Comparison of ENCODE assay signal across 8 mouse cellular contexts in genomic region chrX:73965307-73965706, GRCm38 (mm10). TPM values are rescaled to one million over a fixed set of nuclear protein-coding genes. Genes with fewer than 3 reads are reported as not detected.
A peak's percentile ranks its signal among the peaks of the same experiment; 100 is the strongest.
DNase-seq lines count a peak whose midpoint lies in the region; ATAC-seq and TF ChIP-seq lines count a peak whose summit lies in the region.

No protein-coding gene starts in this region.

- H3K9me3 ChIP-seq in embryonic facial prominence, embryonic 14.5 days (ENCODE audit: control insufficient read depth, low read length) = no peaks in the 10 kb centered on the region
- H3K9me3 ChIP-seq in hindbrain, embryonic 14.5 days (ENCODE audit: control insufficient read depth, low read length) = no peaks in the 10 kb centered on the region
- H3K9me3 ChIP-seq in lung, postnatal 0 days (ENCODE audit: low read length) = no peaks in the 10 kb centered on the region

- peak; percentile 21 to 42 for DNase-seq in CD8-positive naive resting alpha-beta T cell, adult 2 months (ENCODE audit: low read depth in 2 of 2, low spot score in 2 of 2)
- peak; percentile 29 to 35 for DNase-seq in adrenal gland, adult 18-20 months (ENCODE audit: low spot score in 2 of 2)
- DNase-seq in embryonic facial prominence, embryonic 14.5 days (ENCODE audit: low spot score) = peak; percentile 51
- DNase-seq in hindbrain, embryonic 14.5 days (ENCODE audit: low spot score) = peak; percentile 25
- peak; percentile 29 to 59 for DNase-seq in layer of hippocampus, postnatal 25 days (ENCODE audit: extremely low spot score in 1 of 2, low spot score in 1 of 2)
- DNase-seq in lung, postnatal 0 days (ENCODE audit: low spot score) = peak; percentile 49
- DNase-seq in right cerebral cortex, postnatal 4 days = peak; percentile 55
- no peak for DNase-seq in gastrocnemius, postnatal 10 days

- H3K4me2 ChIP-seq in embryonic facial prominence, embryonic 14.5 days (ENCODE audit: low read depth, low read length) = peak overlapping the region; percentile 63
- H3K4me2 ChIP-seq in hindbrain, embryonic 14.5 days (replicated peaks) = peak overlapping the region; percentile 73
- peak overlapping the region; percentile 57 for H3K4me2 ChIP-seq in lung, postnatal 0 days (replicated peaks; ENCODE audit: low read depth, low read length)

- peak overlapping the region; percentile 65 for H3K4me3 ChIP-seq in embryonic facial prominence, embryonic 14.5 days (ENCODE audit: low read depth, low read length)
- peak overlapping the region; percentile 68 for H3K4me3 ChIP-seq in hindbrain, embryonic 14.5 days (replicated peaks; ENCODE audit: low read length)
- peak overlapping the region; percentile 60 for H3K4me3 ChIP-seq in lung, postnatal 0 days (ENCODE audit: low read depth, low read length)

- H3K36me3 ChIP-seq in embryonic facial prominence, embryonic 14.5 days (ENCODE audit: control insufficient read depth, insufficient read depth, low read length) = peaks cover 9% of the 10 kb centered on the region; the same call in 1 of the 2 replicates
- H3K36me3 ChIP-seq in hindbrain, embryonic 14.5 days (replicated peaks; ENCODE audit: control insufficient read depth, insufficient read depth) = peaks cover 13% of the 10 kb centered on the region; the same call in 1 of the 2 replicates
- no peaks in the 10 kb centered on the region for H3K36me3 ChIP-seq in lung, postnatal 0 days (ENCODE audit: insufficient read depth, low read length)

- peak overlapping the region; percentile 82 for H3K9ac ChIP-seq in embryonic facial prominence, embryonic 14.5 days (ENCODE audit: low read depth, low read length)
- H3K9ac ChIP-seq in hindbrain, embryonic 14.5 days = peak overlapping the region; percentile 79
- peak overlapping the region; percentile 54; the same call in 1 of the 2 replicates for H3K9ac ChIP-seq in lung, postnatal 0 days (replicated peaks; ENCODE audit: low read depth)

- no peak for TF ChIP-seq CTCF in lung, postnatal 0 days (IDR thresholded peaks at IDR 0.05)

- H3K27me3 ChIP-seq in embryonic facial prominence, embryonic 14.5 days (replicated peaks; ENCODE audit: control insufficient read depth, insufficient read depth, low read length) = no peaks in the 10 kb centered on the region
- H3K27me3 ChIP-seq in hindbrain, embryonic 14.5 days (ENCODE audit: control insufficient read depth, insufficient read depth, low read length) = no peaks in the 10 kb centered on the region
- no peaks in the 10 kb centered on the region for H3K27me3 ChIP-seq in lung, postnatal 0 days (replicated peaks; ENCODE audit: insufficient read depth, low read length)

- TF ChIP-seq EP300 in lung, postnatal 0 days (IDR thresholded peaks at IDR 0.05) = no peak

- peak overlapping the region; percentile 98 for H3K27ac ChIP-seq in embryonic facial prominence, embryonic 14.5 days (replicated peaks; ENCODE audit: low read depth, low read length)
- H3K27ac ChIP-seq in hindbrain, embryonic 14.5 days = peak overlapping the region; percentile 99
- peak overlapping the region; percentile 97; the same call in 1 of the 2 replicates for H3K27ac ChIP-seq in lung, postnatal 0 days (ENCODE audit: low read length)

- no peak for ATAC-seq in embryonic facial prominence, embryonic 14.5 days (ENCODE audit: low read depth)
- no peak for ATAC-seq in hindbrain, embryonic 14.5 days (ENCODE audit: low FRiP score)
- no peak for ATAC-seq in lung, postnatal 0 days

- H3K4me1 ChIP-seq in embryonic facial prominence, embryonic 14.5 days (ENCODE audit: control insufficient read depth, insufficient read depth, low read length) = no peaks in the 10 kb centered on the region
- peaks cover 21% of the 10 kb centered on the region for H3K4me1 ChIP-seq in hindbrain, embryonic 14.5 days (replicated peaks; ENCODE audit: control insufficient read depth, insufficient read depth, low read length)
- no peaks in the 10 kb centered on the region; the same call in 1 of the 2 replicates for H3K4me1 ChIP-seq in lung, postnatal 0 days (ENCODE audit: insufficient read depth, low read depth, low read length)

- WGBS in embryonic facial prominence, embryonic 14.5 days = 17% methylated on average over 20 of the region's 20 CpGs
- WGBS in hindbrain, embryonic 14.5 days = 26% methylated on average over 20 of the region's 20 CpGs
- WGBS in lung, postnatal 0 days = 11% methylated on average over 20 of the region's 20 CpGs

RNA-seq across cellular contexts. Expression of gene Hcfc1, which starts 0.8 kb away (rescaled TPM):
- total RNA-seq in adrenal gland, adult 18-20 months (2021) = 10 to 100 TPM; 47.7 to 49.5 TPM
- 60.2 and 63.6 TPM in 2 replicates for polyA plus RNA-seq in embryonic facial prominence, embryonic 14.5 days (2014; fragmentation: Nextera tagmentation; extraction: Ambion mirVana)
- 55.3 and 57.3 TPM in 2 replicates for polyA plus RNA-seq in hindbrain, embryonic 14.5 days (2014; fragmentation: Nextera tagmentation; extraction: Ambion mirVana)
- total RNA-seq in layer of hippocampus, postnatal 25 days (2021) = 10 to 100 TPM; 65.8 to 80.9 TPM
- polyA plus RNA-seq in lung, postnatal 0 days (2015; fragmentation: Nextera tagmentation; extraction: Ambion mirVana) = 19.0 and 22.8 TPM in 2 replicates
- total RNA-seq in gastrocnemius, postnatal 10 days (2021) = 10 to 100 TPM; 52.5 to 55.6 TPM

RNA-seq across cellular contexts. Expression of gene Renbp, which starts 34.7 kb away (rescaled TPM):
- total RNA-seq in adrenal gland, adult 18-20 months (2021) = 10 to 100 TPM; 22.0 to 29.6 TPM
- polyA plus RNA-seq in embryonic facial prominence, embryonic 14.5 days (2014; fragmentation: Nextera tagmentation; extraction: Ambion mirVana) = 36.1 and 38.1 TPM in 2 replicates
- 11.3 and 15.4 TPM in 2 replicates for polyA plus RNA-seq in hindbrain, embryonic 14.5 days (2014; fragmentation: Nextera tagmentation; extraction: Ambion mirVana)
- total RNA-seq in layer of hippocampus, postnatal 25 days (2021) = 1 to 10 TPM; 3.6 to 4.2 TPM
- 79.4 and 83.5 TPM in 2 replicates for polyA plus RNA-seq in lung, postnatal 0 days (2015; fragmentation: Nextera tagmentation; extraction: Ambion mirVana)
- 1 to 10 TPM; 4.6 to 5.3 TPM for total RNA-seq in gastrocnemius, postnatal 10 days (2021)

RNA-seq across cellular contexts. Expression of gene Naa10, which starts 43.6 kb away (rescaled TPM):
- total RNA-seq in adrenal gland, adult 18-20 months (2021) = 10 to 100 TPM; 80.3 to 83.2 TPM
- polyA plus RNA-seq in embryonic facial prominence, embryonic 14.5 days (2014; fragmentation: Nextera tagmentation; extraction: Ambion mirVana) = 102 and 110 TPM in 2 replicates
- 86.8 and 98.0 TPM in 2 replicates for polyA plus RNA-seq in hindbrain, embryonic 14.5 days (2014; fragmentation: Nextera tagmentation; extraction: Ambion mirVana)
- 10 to 100 TPM; 57.6 to 62.8 TPM for total RNA-seq in layer of hippocampus, postnatal 25 days (2021)
- polyA plus RNA-seq in lung, postnatal 0 days (2015; fragmentation: Nextera tagmentation; extraction: Ambion mirVana) = 54.6 and 55.3 TPM in 2 replicates
- 10 to 100 TPM; 68.7 to 73.5 TPM for total RNA-seq in gastrocnemius, postnatal 10 days (2021)

RNA-seq across cellular contexts. Expression of gene Arhgap4, which starts 43.6 kb away (rescaled TPM):
- total RNA-seq in adrenal gland, adult 18-20 months (2021) = 1 to 10 TPM; 3.1 to 4.2 TPM
- polyA plus RNA-seq in embryonic facial prominence, embryonic 14.5 days (2014; fragmentation: Nextera tagmentation; extraction: Ambion mirVana) = 2.3 and 4.5 TPM in 2 replicates
- polyA plus RNA-seq in hindbrain, embryonic 14.5 days (2014; fragmentation: Nextera tagmentation; extraction: Ambion mirVana) = 3.0 and 3.1 TPM in 2 replicates
- 1 to 10 TPM; 4.7 to 5.8 TPM for total RNA-seq in layer of hippocampus, postnatal 25 days (2021)
- polyA plus RNA-seq in lung, postnatal 0 days (2015; fragmentation: Nextera tagmentation; extraction: Ambion mirVana) = 1.9 and 2.3 TPM in 2 replicates
- total RNA-seq in gastrocnemius, postnatal 10 days (2021) = 1 to 10 TPM in 1 of 2 experiments, under 1 TPM in 1; 0.85 to 2.0 TPM

RNA-seq across cellular contexts. Expression of gene Irak1, which starts 58.4 kb away (rescaled TPM):
- 100 to 1,000 TPM; 116 to 120 TPM for total RNA-seq in adrenal gland, adult 18-20 months (2021)
- 43.3 and 48.2 TPM in 2 replicates for polyA plus RNA-seq in embryonic facial prominence, embryonic 14.5 days (2014; fragmentation: Nextera tagmentation; extraction: Ambion mirVana)
- 30.9 and 31.2 TPM in 2 replicates for polyA plus RNA-seq in hindbrain, embryonic 14.5 days (2014; fragmentation: Nextera tagmentation; extraction: Ambion mirVana)
- total RNA-seq in layer of hippocampus, postnatal 25 days (2021) = 10 to 100 TPM; 46.9 to 59.1 TPM
- 39.4 and 39.5 TPM in 2 replicates for polyA plus RNA-seq in lung, postnatal 0 days (2015; fragmentation: Nextera tagmentation; extraction: Ambion mirVana)
- 10 to 100 TPM; 44.3 to 52.2 TPM for total RNA-seq in gastrocnemius, postnatal 10 days (2021)
